Mouse (Mus musculus) heart, postnatal 0 days (tissue): ENCODE data around the gene Fam19a3. TPM values are rescaled to one million over a fixed set of nuclear protein-coding genes. Genes with fewer than 3 reads are reported as not detected.
"Not testable (repeated sequence)": the region's sequence is repeated elsewhere in the genome, so short reads cannot be mapped to it uniquely, and the experiment has no call there.

Source experiments
- ATAC-seq: fragments of 200-750 bp; cut with Nextera tagmentation; 2 replicates; pipeline ENCODE4 v1.8.0; 2017; ENCODE audit warnings: low read depth, moderate number of reproducible peaks, moderate library complexity; ENCODE audit not compliant: insufficient read depth
- DNase-seq: peaks from one replicate; pipeline ENCODE4 v3.0.0-alpha.2; 2016; ENCODE audit warnings: low spot score
- H3K27ac ChIP-seq: fragments of 300-500 bp; sonication (generic); 2 replicates; pipeline ENCODE4 v1.5.1; 2014; ENCODE audit warnings: low read depth, mild to moderate bottlenecking
- H3K27me3 ChIP-seq: fragments of 300-500 bp; sonication (generic); 2 replicates; pipeline ENCODE4 v1.6.1; 2014; ENCODE audit warnings: low read length, mixed read lengths; ENCODE audit not compliant: control insufficient read depth, insufficient read depth
- H3K36me3 ChIP-seq: fragments of 300-500 bp; sonication (generic); replicated peaks from 2 replicates; pipeline ENCODE4 v1.6.1; 2014; ENCODE audit warnings: low read length, mixed read lengths; ENCODE audit not compliant: control insufficient read depth, insufficient read depth
- H3K4me1 ChIP-seq: fragments of 300-500 bp; sonication (generic); 2 replicates; pipeline ENCODE4 v1.6.1; 2014; ENCODE audit warnings: antibody characterized with exemption; ENCODE audit not compliant: control insufficient read depth, insufficient read depth
- H3K4me2 ChIP-seq: fragments of 300-500 bp; sonication (generic); 2 replicates; pipeline ENCODE4 v1.6.1; 2014; ENCODE audit warnings: low read depth, mild to moderate bottlenecking, low read length, moderate library complexity
- H3K4me3 ChIP-seq: fragments of 300-500 bp; sonication (generic); 2 replicates; pipeline ENCODE4 v1.5.1; 2014; ENCODE audit warnings: low read depth, low read length
- H3K9ac ChIP-seq: fragments of 300-500 bp; sonication (generic); replicated peaks from 2 replicates; pipeline ENCODE4 v1.6.1; 2014; ENCODE audit warnings: low read depth, low read length, mixed read lengths
- H3K9me3 ChIP-seq: fragments of 300-500 bp; sonication (generic); replicated peaks from 2 replicates; pipeline ENCODE4 v1.6.1; 2016; ENCODE audit warnings: low read length; ENCODE audit not compliant: control insufficient read depth
- CTCF ChIP-seq: IDR thresholded peaks from 2 replicates; pipeline ENCODE4 v1.5.1; 2016; ENCODE audit warnings: antibody characterized with exemption, control low read depth, low read depth
- EP300 ChIP-seq: IDR thresholded peaks from 2 replicates; pipeline ENCODE4 v1.6.1; 2016; ENCODE audit warnings: antibody characterized with exemption, low read depth
- WGBS: fragments of 180-500 bp; shearing (Covaris S2); extraction: QIAGEN DNeasy Blood & Tissue Kit; methylation state at CpG from one replicate; pipeline ENCODE4 v1.1.7; 2014; 5-methylcytosine and 5-hydroxymethylcytosine counted together
- polyA plus RNA-seq: library from polyadenylated mRNA; unstranded; fragments of >200 nt; fragmentation: Nextera tagmentation; extraction: Ambion mirVana; gene quantifications from 2 replicates; pipeline ENCODE4 v1.2.1, GENCODE M21; 2015
- total RNA-seq: library from RNA; depleted of rRNA; stranded (reverse); fragments of >200 nt; gene quantifications from 2 replicates; pipeline ENCODE4 v1.2.3, GENCODE M21; 2014; ENCODE audit warnings: low replicate concordance

The Fam19a3 gene
- total and polyA plus RNA-seq, 2 experiments from 2014 or later = 1.1 TPM

GRCm38 (mm10) chr3:104770918-104771317 is 10.7 kb downstream of the Fam19a3 start:
- DNase-seq = no peak
- Histone ChIP-seq H3K36me3 (no peaks in the 10 kb centered on the region), H3K4me3 (no peak overlapping the region), H3K4me1 (no peaks in the 10 kb centered on the region), H3K4me2 (no peak overlapping the region), H3K27me3 (peaks cover under 1% of the 10 kb centered on the region; the same call in 1 of the 2 replicates), H3K27ac (no peak overlapping the region), H3K9ac (no peak overlapping the region), H3K9me3 (no peaks in the 10 kb centered on the region)
- 62% methylated on average over 3 of the region's 3 CpGs for WGBS
- ATAC-seq = no peak
- TF ChIP-seq EP300 (no peak), CTCF (no peak)

GRCm38 (mm10) chr3:104770035-104770434 is 11.6 kb downstream of the Fam19a3 start:
- WGBS = 58% methylated on average over 10 of the region's 10 CpGs
- H3K4me1 ChIP-seq = no peaks in the 10 kb centered on the region
- TF ChIP-seq EP300 = no peak
- peak; percentile 77 for TF ChIP-seq CTCF
- no peak overlapping the region for H3K27ac ChIP-seq
- no peak overlapping the region for H3K4me3 ChIP-seq
- H3K4me2 ChIP-seq = no peak overlapping the region
- no peaks in the 10 kb centered on the region for H3K36me3 ChIP-seq
- no peak overlapping the region for H3K9ac ChIP-seq
- DNase-seq (peak; percentile 27), ATAC-seq (no peak; the same call in 1 of the 2 replicates)
- no peaks in the 10 kb centered on the region for H3K27me3 ChIP-seq
- H3K9me3 ChIP-seq = no peaks in the 10 kb centered on the region

- no peaks in the 10 kb centered on the region for H3K27me3 ChIP-seq
- 60% methylated on average over 3 of the region's 3 CpGs for WGBS
- no peak overlapping the region for H3K4me3 ChIP-seq
- H3K27ac ChIP-seq = no peak overlapping the region
- H3K4me1 ChIP-seq = no peaks in the 10 kb centered on the region
- H3K4me2 ChIP-seq = no peak overlapping the region
- ATAC-seq = no peak
- H3K36me3 ChIP-seq = no peaks in the 10 kb centered on the region
- H3K9me3 ChIP-seq = no peaks in the 10 kb centered on the region
- H3K9ac ChIP-seq = no peak overlapping the region
- TF ChIP-seq CTCF (no peak), EP300 (no peak)
- DNase-seq = no peak
Observed at GRCm38 (mm10) chr3:104769135-104769534, 12.5 kb downstream of the Fam19a3 start.

DNA sequence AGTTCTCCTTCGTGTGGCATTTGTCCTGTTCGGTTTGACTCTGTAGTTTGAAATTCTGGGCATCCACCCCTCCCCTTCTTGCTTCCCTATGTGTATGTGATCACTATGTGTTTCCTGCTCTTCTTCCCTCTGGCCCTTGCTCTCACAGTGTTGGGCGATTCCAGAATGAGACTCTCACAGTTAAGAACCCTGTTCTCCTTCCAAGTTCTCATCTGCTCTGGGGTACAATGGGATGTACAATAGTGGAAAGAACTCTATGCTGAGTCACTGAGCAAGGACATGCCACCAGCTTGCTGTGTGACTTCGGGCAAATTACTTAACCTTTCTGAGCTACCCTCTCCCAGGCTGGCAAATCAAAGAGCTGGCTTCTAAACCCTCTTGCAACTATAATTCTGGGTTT is 13.9 kb downstream of the Fam19a3 start:
- H3K27ac ChIP-seq = no peak overlapping the region
- H3K4me3 ChIP-seq = no peak overlapping the region
- no peak for DNase-seq
- TF ChIP-seq EP300 = no peak
- TF ChIP-seq CTCF = no peak
- H3K4me2 ChIP-seq = no peak overlapping the region
- no peaks in the 10 kb centered on the region for H3K27me3 ChIP-seq
- no peaks in the 10 kb centered on the region for H3K4me1 ChIP-seq
- no peak for ATAC-seq
- 75% methylated on average over 4 of the region's 4 CpGs for WGBS
- H3K36me3 ChIP-seq = no peaks in the 10 kb centered on the region
- H3K9me3 ChIP-seq = no peaks in the 10 kb centered on the region
- no peak overlapping the region for H3K9ac ChIP-seq

- no peak for DNase-seq
- Histone ChIP-seq H3K9me3 (no peaks in the 10 kb centered on the region), H3K27me3 (no peaks in the 10 kb centered on the region), H3K4me2 (no peak overlapping the region), H3K36me3 (no peaks in the 10 kb centered on the region), H3K9ac (no peak overlapping the region), H3K4me3 (no peak overlapping the region), H3K4me1 (no peaks in the 10 kb centered on the region), H3K27ac (no peak overlapping the region)
- no peak for ATAC-seq
- TF ChIP-seq EP300 (no peak), CTCF (no peak)
- 52% methylated on average over 2 of the region's 2 CpGs for WGBS
Observed at GRCm38 (mm10) chr3:104767141-104767540, 14.5 kb downstream of the Fam19a3 start.

DNA sequence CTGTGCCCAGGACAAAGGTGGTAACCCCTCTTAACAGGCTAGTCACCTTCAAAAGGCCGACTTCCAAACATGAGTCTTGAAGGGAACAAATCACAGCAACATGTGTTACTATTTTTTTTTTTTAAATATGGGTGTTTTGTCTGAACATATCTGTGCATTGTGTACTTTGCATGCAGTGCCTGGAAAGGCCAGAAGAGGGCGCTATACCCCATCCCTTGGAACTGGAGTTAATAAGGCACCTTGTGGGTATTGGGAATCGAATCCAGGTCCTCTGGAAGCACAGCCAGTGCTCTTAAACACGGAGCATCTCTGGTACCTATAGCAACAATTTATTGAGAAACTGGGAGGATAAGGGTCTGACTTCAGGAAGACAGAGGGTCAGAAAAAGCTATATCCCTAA is 16.6 kb downstream of the Fam19a3 start:
- no peak overlapping the region for H3K4me3 ChIP-seq
- no peaks in the 10 kb centered on the region for H3K9me3 ChIP-seq
- ATAC-seq = no peak
- 16% methylated on average over 4 of the region's 4 CpGs for WGBS
- H3K27ac ChIP-seq = no peak overlapping the region
- H3K4me2 ChIP-seq = no peak overlapping the region
- H3K4me1 ChIP-seq = no peaks in the 10 kb centered on the region
- H3K27me3 ChIP-seq = no peaks in the 10 kb centered on the region
- no peak for DNase-seq
- TF ChIP-seq EP300 (no peak), CTCF (peak; percentile 52)
- no peak overlapping the region for H3K9ac ChIP-seq
- H3K36me3 ChIP-seq = no peaks in the 10 kb centered on the region

DNA sequence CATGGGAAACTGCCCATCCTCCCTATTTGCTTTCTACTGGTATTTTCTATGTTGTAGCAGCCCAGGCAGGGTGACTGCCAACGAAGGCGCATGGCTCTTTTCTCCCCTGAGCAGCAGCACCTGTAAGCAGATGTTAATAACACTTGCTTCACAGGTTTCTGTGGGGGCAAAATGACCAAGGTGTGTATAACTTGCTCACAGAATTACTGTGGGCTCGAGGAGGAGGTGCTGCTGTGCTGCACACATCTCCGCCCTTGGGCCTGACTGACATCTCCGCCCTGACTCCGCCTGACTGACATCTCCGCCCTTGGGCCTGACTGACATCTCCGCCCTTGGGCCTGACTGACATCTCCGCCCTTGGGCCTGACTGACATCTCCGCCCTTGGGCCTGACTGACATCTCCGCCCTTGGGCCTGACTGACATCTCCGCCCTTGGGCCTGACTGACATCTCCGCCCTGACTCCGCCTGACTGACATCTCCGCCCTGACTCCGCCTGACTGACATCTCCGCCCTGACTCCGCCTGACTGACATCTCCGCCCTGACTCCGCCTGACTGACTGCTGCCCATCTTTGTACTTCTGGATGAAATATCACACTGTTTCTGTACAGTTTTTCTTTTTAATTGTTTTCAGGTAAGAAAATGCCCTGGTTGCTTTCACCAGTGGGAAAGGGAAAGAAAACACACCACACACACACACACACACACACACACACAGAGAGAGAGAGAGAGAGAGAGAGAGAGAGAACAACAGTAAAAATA is 19.4 kb downstream of the Fam19a3 start:
- not testable (repeated sequence) for H3K4me2 ChIP-seq, H3K36me3 ChIP-seq, H3K27ac ChIP-seq, ATAC-seq, H3K27me3 ChIP-seq, H3K4me3 ChIP-seq, H3K4me1 ChIP-seq, H3K9ac ChIP-seq, DNase-seq, H3K9me3 ChIP-seq
- WGBS = 32% methylated on average over 18 of the region's 20 CpGs
